Mouse (Mus musculus) MEL (cell line): ENCODE results near the gene Ndufaf7. TPM values are rescaled to one million over a fixed set of nuclear protein-coding genes. Genes with fewer than 3 reads are reported as not detected.
A peak's percentile ranks its signal among the peaks of the same experiment; 100 is the strongest.

Source experiments
- DNase-seq: peaks from one replicate; pipeline ENCODE4 v3.0.0; 2011; ENCODE audit warnings: low read depth, low spot score
- H3K27ac ChIP-seq: 2 replicates; pipeline ENCODE4 v1.5.1; 2012; ENCODE audit warnings: low read depth, mild to moderate bottlenecking, control low read depth, low read length, moderate library complexity; ENCODE audit not compliant: control insufficient read depth
- H3K27me3 ChIP-seq, 2 experiments: fragments of 150-350 bp in 1 of 2; sonication (generic) in 1 of 2; 2 replicates each; pipeline ENCODE4 v1.6.1; 2012; ENCODE audit warnings: low read length in 2 of 2, mild to moderate bottlenecking in 2 of 2, improper control_type of control experiment in 1 of 2, moderate library complexity in 1 of 2; ENCODE audit not compliant: insufficient read depth in 2 of 2, control insufficient read depth in 1 of 2
- H3K36me3 ChIP-seq, 2 experiments: 2 replicates each; pipeline ENCODE4 v1.6.1; 2012 to 2014; ENCODE audit warnings: low read length in 2 of 2, improper control_type of control experiment in 1 of 2, inconsistent platforms in 1 of 2, mild to moderate bottlenecking in 1 of 2; ENCODE audit not compliant: insufficient read depth in 2 of 2, control insufficient read depth in 1 of 2
- H3K4me1 ChIP-seq, 2 experiments: fragments of 150-350 bp in 1 of 2; sonication (generic) in 1 of 2; 2 replicates each; pipeline ENCODE4 v1.6.1; 2012; ENCODE audit warnings: low read length in 2 of 2, improper control_type of control experiment in 1 of 2, mild to moderate bottlenecking in 1 of 2; ENCODE audit not compliant: insufficient read depth in 2 of 2, control insufficient read depth in 1 of 2
- H3K4me3 ChIP-seq, 2 experiments: fragments of 150-350 bp in 1 of 2; sonication (generic) in 1 of 2; 2 replicates each; pipeline ENCODE4 v1.5.1; 2012; ENCODE audit warnings: low read depth in 2 of 2, low read length in 2 of 2, mild to moderate bottlenecking in 2 of 2, moderate library complexity in 2 of 2, control low read depth in 1 of 2, improper control_type of control experiment in 1 of 2; ENCODE audit not compliant: control insufficient read depth in 1 of 2, insufficient read depth in 1 of 2
- H3K79me2 ChIP-seq: 2 replicates; pipeline ENCODE4 v1.6.1; 2012; ENCODE audit warnings: mild to moderate bottlenecking, low read length, moderate library complexity; ENCODE audit not compliant: control insufficient read depth, poor library complexity, insufficient read depth
- H3K9ac ChIP-seq: 2 replicates; pipeline ENCODE4 v1.6.1; 2012; ENCODE audit warnings: low read depth, mild to moderate bottlenecking, control low read depth, low read length, moderate library complexity; ENCODE audit not compliant: control insufficient read depth, poor library complexity, severe bottlenecking
- H3K9me3 ChIP-seq: fragments of 150-350 bp; sonication (generic); replicated peaks from 2 replicates; pipeline ENCODE4 v1.6.1; 2012; ENCODE audit warnings: mild to moderate bottlenecking, low read length, improper control_type of control experiment, moderate library complexity; ENCODE audit not compliant: insufficient read depth
- CHD1 ChIP-seq: IDR thresholded peaks from 2 replicates; pipeline ENCODE4 v1.6.1; 2012; ENCODE audit warnings: low read depth, mild to moderate bottlenecking, inconsistent platforms, low read length, improper control_type of control experiment
- CHD2 ChIP-seq: IDR thresholded peaks from 2 replicates; pipeline ENCODE4 v1.6.1; 2011; ENCODE audit warnings: low read length, improper control_type of control experiment
- CTCF ChIP-seq, 3 experiments: IDR thresholded peaks in 2 of 3; conservative IDR thresholded peaks in 1 of 3; 2 replicates each; pipeline ENCODE4 v1.5.1; 2011 to 2012; ENCODE audit warnings: low read length in 3 of 3, low read depth in 2 of 3, mild to moderate bottlenecking in 2 of 3, improper control_type of control experiment in 1 of 3, inconsistent platforms in 1 of 3, mixed read lengths in 1 of 3, moderate library complexity in 1 of 3; ENCODE audit not compliant: control insufficient read depth in 1 of 3, insufficient read depth in 1 of 3, poor library complexity in 1 of 3, severe bottlenecking in 1 of 3
- ELF1 ChIP-seq: IDR thresholded peaks from 2 replicates; pipeline ENCODE4 v1.6.1; 2014; ENCODE audit warnings: low read depth, mild to moderate bottlenecking, inconsistent platforms, low read length, improper control_type of control experiment, moderate library complexity
- EP300 ChIP-seq, 2 experiments: IDR thresholded peaks; 2 replicates each; pipeline ENCODE4 v1.6.1; 2011; ENCODE audit warnings: improper control_type of control experiment in 2 of 2, low read length in 2 of 2, low read depth in 1 of 2, mild to moderate bottlenecking in 1 of 2
- ETS1 ChIP-seq: IDR thresholded peaks from 2 replicates; pipeline ENCODE4 v1.6.1; 2012; ENCODE audit warnings: low read depth, mild to moderate bottlenecking, inconsistent platforms, low read length, improper control_type of control experiment, moderate library complexity
- GABPA ChIP-seq: IDR thresholded peaks from 2 replicates; pipeline ENCODE4 v1.6.1; 2012; ENCODE audit warnings: low read depth, mild to moderate bottlenecking, inconsistent platforms, low read length, improper control_type of control experiment, moderate library complexity
- GATA1 ChIP-seq: IDR thresholded peaks from 2 replicates; pipeline ENCODE4 v1.6.1; 2011; ENCODE audit warnings: low read depth, low read length, improper control_type of control experiment
- HCFC1 ChIP-seq: IDR thresholded peaks from 2 replicates; pipeline ENCODE4 v1.6.1; 2012; ENCODE audit warnings: low read depth, mild to moderate bottlenecking, inconsistent platforms, low read length, improper control_type of control experiment, moderate library complexity
- JUND ChIP-seq: IDR thresholded peaks from 2 replicates; pipeline ENCODE4 v1.6.1; 2011; ENCODE audit warnings: low read depth, mild to moderate bottlenecking, improper control_type of control experiment, low read length
- MAX ChIP-seq: IDR thresholded peaks from 2 replicates; pipeline ENCODE4 v1.6.1; 2011; ENCODE audit warnings: low read length, improper control_type of control experiment
- MAZ ChIP-seq: IDR thresholded peaks from 2 replicates; pipeline ENCODE4 v1.6.1; 2012; ENCODE audit warnings: low read depth, mild to moderate bottlenecking, inconsistent platforms, low read length, improper control_type of control experiment
- MEF2A ChIP-seq: IDR thresholded peaks from 2 replicates; pipeline ENCODE4 v1.6.1; 2014; ENCODE audit warnings: low read depth, mild to moderate bottlenecking, inconsistent platforms, low read length, improper control_type of control experiment; ENCODE audit not compliant: poor library complexity, insufficient replicate concordance, severe bottlenecking; ENCODE audit errors: extremely low read depth
- MXI1 ChIP-seq: IDR thresholded peaks from 2 replicates; pipeline ENCODE4 v1.6.1; 2011; ENCODE audit warnings: mild to moderate bottlenecking, low read depth, low read length, improper control_type of control experiment
- MYB ChIP-seq: IDR thresholded peaks from 2 replicates; pipeline ENCODE4 v1.6.1; 2011; ENCODE audit warnings: mild to moderate bottlenecking, low read depth, low read length, improper control_type of control experiment
- MYC ChIP-seq: IDR thresholded peaks from 2 replicates; pipeline ENCODE4 v1.6.1; 2011; ENCODE audit warnings: low read depth, mild to moderate bottlenecking, low read length, improper control_type of control experiment, moderate library complexity
- NELFE ChIP-seq: IDR thresholded peaks from 2 replicates; pipeline ENCODE4 v1.6.1; 2011; ENCODE audit warnings: low read depth, low read length, improper control_type of control experiment
- NRF1 ChIP-seq: IDR thresholded peaks from 2 replicates; pipeline ENCODE4 v1.6.1; 2014; ENCODE audit warnings: low read depth, mild to moderate bottlenecking, inconsistent platforms, low read length, improper control_type of control experiment, moderate library complexity; ENCODE audit not compliant: poor library complexity, insufficient read depth, severe bottlenecking
- RAD21 ChIP-seq: IDR thresholded peaks from 2 replicates; pipeline ENCODE4 v1.6.1; 2011; ENCODE audit warnings: mild to moderate bottlenecking, low read depth, low read length, improper control_type of control experiment
- RCOR1 ChIP-seq: IDR thresholded peaks from 2 replicates; pipeline ENCODE4 v1.6.1; 2012; ENCODE audit warnings: low read depth, mild to moderate bottlenecking, inconsistent platforms, low read length, improper control_type of control experiment
- SIN3A ChIP-seq: IDR thresholded peaks from 2 replicates; pipeline ENCODE4 v1.6.1; 2012; ENCODE audit warnings: low read length, improper control_type of control experiment, inconsistent platforms
- TBP ChIP-seq: IDR thresholded peaks from 2 replicates; pipeline ENCODE4 v1.8.0; 2011; ENCODE audit warnings: low read depth, low read length, improper control_type of control experiment
- TCF12 ChIP-seq: IDR thresholded peaks from 2 replicates; pipeline ENCODE4 v1.6.1; 2014; ENCODE audit warnings: low read depth, mild to moderate bottlenecking, inconsistent platforms, low read length, improper control_type of control experiment, moderate library complexity
- UBTF ChIP-seq: IDR thresholded peaks from 2 replicates; pipeline ENCODE4 v1.6.1; 2012; ENCODE audit warnings: low read depth, mild to moderate bottlenecking, inconsistent platforms, low read length, improper control_type of control experiment, moderate library complexity, borderline replicate concordance; ENCODE audit not compliant: insufficient read depth
- USF1 ChIP-seq: IDR thresholded peaks from 2 replicates; pipeline ENCODE4 v1.6.1; 2014; ENCODE audit warnings: low read depth, mild to moderate bottlenecking, inconsistent platforms, low read length, improper control_type of control experiment, moderate library complexity
- ZC3H11A ChIP-seq: IDR thresholded peaks from 2 replicates; pipeline ENCODE4 v1.6.1; 2012; ENCODE audit warnings: low read depth, mild to moderate bottlenecking, inconsistent platforms, low read length, improper control_type of control experiment
- ZMIZ1 ChIP-seq: IDR thresholded peaks from 2 replicates; pipeline ENCODE4 v1.6.1; 2012; ENCODE audit warnings: low read depth, mild to moderate bottlenecking, inconsistent platforms, low read length, improper control_type of control experiment, moderate library complexity
- polyA plus RNA-seq, 2 experiments: library from polyadenylated mRNA; stranded (reverse) in 1 of 2; unstranded in 1 of 2; fragments of >175 nt in 1 of 2; fragments of >200 nt in 1 of 2; gene quantifications; 2 replicates each; pipeline versions ENCODE4 v1.2.1 to v1.2.4; 2012; ENCODE audit warnings: low replicate concordance in 2 of 2, low read depth in 1 of 2; ENCODE audit not compliant: insufficient read length in 2 of 2, insufficient read depth in 1 of 2, missing spikeins in 1 of 2
- total RNA-seq: library from RNA; depleted of rRNA; stranded (reverse); fragments of 300-350 nt; gene quantifications from 2 replicates; pipeline ENCODE4 v1.2.3, GENCODE M21; 2012

The Ndufaf7 gene
- total and polyA plus RNA-seq, 3 experiments = 22.6 to 29.3 TPM; not detected in 1

GRCm38 (mm10) chr17:78891020-78891419, 45.9 kb upstream of the Ndufaf7 start:
- Histone ChIP-seq H3K4me1 (no peaks in the 10 kb centered on the region), H3K27me3 (no peaks in the 10 kb centered on the region), H3K79me2 (no peaks in the 10 kb centered on the region), H3K27ac (no peak overlapping the region), H3K4me3 (no peak overlapping the region), H3K9me3 (no peaks in the 10 kb centered on the region), H3K9ac (no peak overlapping the region), H3K36me3 (no peaks in the 10 kb centered on the region)
- DNase-seq = no peak
- no peak for TF ChIP-seq MAX

- Histone ChIP-seq H3K79me2 (no peaks in the 10 kb centered on the region), H3K36me3 (no peaks in the 10 kb centered on the region)
- no peak for TF ChIP-seq MAZ
- TF ChIP-seq HCFC1 = no peak
- no peak for TF ChIP-seq SIN3A
- TF ChIP-seq TCF12 = no peak
- no peak for TF ChIP-seq UBTF
- TF ChIP-seq NRF1 = no peak
- no peak for TF ChIP-seq GATA1
- no peak for TF ChIP-seq MYC
- TF ChIP-seq, all 39 proteins: peak for 0
Observed at GRCm38 (mm10) chr17:78894991-78895390, 41.9 kb upstream of the Ndufaf7 start.

GRCm38 (mm10) chr17:78895394-78895793, 41.5 kb upstream of the Ndufaf7 start:
- H3K36me3 ChIP-seq = no peaks in the 10 kb centered on the region
- H3K27ac ChIP-seq = no peak overlapping the region
- H3K9me3 ChIP-seq = no peaks in the 10 kb centered on the region
- no peaks in the 10 kb centered on the region for H3K27me3 ChIP-seq
- H3K79me2 ChIP-seq = no peaks in the 10 kb centered on the region
- peak; percentile 80 for DNase-seq
- H3K9ac ChIP-seq = no peak overlapping the region
- peak overlapping the region; percentile 5 to 20; a peak in 2 of 4 replicates for H3K4me3 ChIP-seq
- H3K4me1 ChIP-seq = no peaks in the 10 kb centered on the region
- TF ChIP-seq CHD2 = no peak
- no peak for TF ChIP-seq EP300 (IDR thresholded peaks at IDR 0.05; ENCODE audit: low read depth in 1 of 2, low read length in 2 of 2)
- no peak for TF ChIP-seq MXI1
- TF ChIP-seq CTCF (IDR thresholded peaks at IDR 0.05 in 2 of 3, conservative IDR thresholded peaks at IDR 0.05 in 1 of 3; ENCODE audit: control insufficient read depth in 1 of 3, insufficient read depth in 1 of 3, low read depth in 2 of 3, low read length in 3 of 3, poor library complexity in 1 of 3, severe bottlenecking in 1 of 3) = peak; percentile 40 to 77 (median 64)
- no peak for TF ChIP-seq JUND
- no peak for TF ChIP-seq NELFE
- TF ChIP-seq ELF1 = no peak
- no peak; the same call in 1 of the 2 replicates for TF ChIP-seq RCOR1
- peak; percentile 76 for TF ChIP-seq RAD21
- TF ChIP-seq HCFC1 = no peak
- TF ChIP-seq GABPA = no peak
- TF ChIP-seq ZMIZ1 = no peak
- TF ChIP-seq SIN3A = no peak
- TF ChIP-seq ZC3H11A = peak; percentile 62
- TF ChIP-seq CHD1 = no peak
- TF ChIP-seq MAZ = no peak
- no peak for TF ChIP-seq ETS1
- no peak for TF ChIP-seq MYB
- no peak for TF ChIP-seq TBP
- no peak for TF ChIP-seq USF1
- no peak for TF ChIP-seq MEF2A

More at GRCm38 (mm10) chr17:78894991-78895390, 41.9 kb upstream of the Ndufaf7 start:
- Histone ChIP-seq H3K4me3 (no peak overlapping the region), H3K4me1 (no peaks in the 10 kb centered on the region), H3K27ac (no peak overlapping the region), H3K27me3 (no peaks in the 10 kb centered on the region), H3K9ac (no peak overlapping the region), H3K9me3 (no peaks in the 10 kb centered on the region)
- DNase-seq = no peak
